Mouse (Mus musculus) MEL-GATA-1-ER (cell line): ENCODE data around the gene Gm20388.

Experiments
- DNase-seq: peaks from one replicate; pipeline ENCODE4 v3.0.0-alpha.2; 2012; ENCODE audit warnings: low read depth; ENCODE audit errors: extremely low read depth

Gm20388 gene

DNA sequence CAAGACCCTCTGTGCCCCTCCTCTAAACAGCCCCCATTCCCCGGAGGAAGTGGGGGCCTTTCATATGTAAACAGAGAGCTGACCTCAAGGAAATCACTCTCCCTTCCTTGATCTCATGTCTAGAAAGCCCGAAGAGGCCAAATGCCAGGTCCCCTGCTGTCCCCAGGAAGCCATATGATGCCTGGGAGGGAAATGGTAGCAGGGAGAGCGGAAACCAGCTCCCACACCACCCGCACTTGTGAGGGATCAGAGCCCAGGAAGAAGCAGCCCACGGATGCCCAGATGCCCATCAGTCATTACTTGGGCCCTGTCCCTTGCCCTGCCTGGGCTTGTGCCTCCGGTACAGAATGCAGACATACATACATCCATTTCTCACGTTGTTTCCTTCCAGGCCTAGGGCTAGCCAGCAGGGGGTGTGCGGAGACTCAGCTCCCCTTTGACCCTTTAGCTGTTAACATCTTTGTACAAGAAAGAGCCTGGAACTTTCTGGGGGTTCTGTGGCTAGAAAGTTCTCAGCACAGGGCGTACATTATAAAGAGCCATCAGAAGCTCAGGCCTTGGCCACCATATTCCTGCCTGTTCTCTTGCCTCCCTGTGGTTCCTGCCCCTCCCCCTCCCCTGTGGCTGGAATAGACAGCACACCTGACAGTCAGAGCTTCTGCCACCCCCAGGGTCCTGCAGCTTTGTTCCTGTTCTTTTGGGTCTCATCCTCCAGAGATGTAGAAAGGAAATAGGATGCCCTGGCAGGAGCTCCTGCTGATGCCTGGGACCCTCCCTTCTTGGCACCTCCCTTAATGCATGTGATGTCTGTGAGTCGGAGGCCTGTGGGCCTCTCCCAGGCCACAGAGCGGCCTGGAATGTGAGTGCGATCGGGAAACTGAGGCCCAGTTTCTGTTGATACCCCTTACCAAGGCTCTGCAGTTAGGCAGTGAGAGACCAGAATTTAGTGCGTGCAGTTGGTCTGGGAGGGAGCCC is 497.9 kb downstream of the Gm20388 start:
- DNase-seq, result no peak

DNA sequence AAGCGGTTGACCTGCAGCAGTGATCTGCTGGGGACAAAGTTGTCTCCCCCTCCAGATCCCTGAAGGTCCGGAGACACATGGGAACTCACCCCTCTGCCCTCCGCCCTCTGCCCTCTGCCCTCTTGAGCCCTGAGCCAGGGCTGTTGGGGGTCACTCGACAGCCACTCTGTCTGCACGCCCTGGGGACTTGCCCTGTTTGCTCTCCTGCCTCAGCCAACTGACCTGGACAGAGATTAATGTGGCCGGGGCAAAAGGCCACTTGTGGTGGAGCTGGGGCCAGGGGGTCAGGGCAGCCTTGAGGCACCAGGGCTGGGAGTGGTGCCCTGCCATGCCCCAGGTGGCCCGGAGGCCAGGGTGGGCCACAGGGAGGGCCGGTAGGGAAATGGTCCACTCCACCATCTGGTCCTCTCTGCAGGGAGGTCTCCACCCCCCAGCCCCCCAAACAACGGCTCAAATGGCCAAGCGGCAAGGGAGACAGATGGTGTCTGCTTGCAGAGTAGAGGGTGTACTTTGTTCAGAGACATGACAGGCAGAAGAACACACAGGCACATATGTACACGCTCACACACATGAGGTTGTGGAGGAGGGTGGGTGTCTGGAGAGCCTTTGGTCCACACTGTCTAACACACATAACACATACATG is 498.9 kb downstream of the Gm20388 start:
- DNase-seq, result no peak

DNA sequence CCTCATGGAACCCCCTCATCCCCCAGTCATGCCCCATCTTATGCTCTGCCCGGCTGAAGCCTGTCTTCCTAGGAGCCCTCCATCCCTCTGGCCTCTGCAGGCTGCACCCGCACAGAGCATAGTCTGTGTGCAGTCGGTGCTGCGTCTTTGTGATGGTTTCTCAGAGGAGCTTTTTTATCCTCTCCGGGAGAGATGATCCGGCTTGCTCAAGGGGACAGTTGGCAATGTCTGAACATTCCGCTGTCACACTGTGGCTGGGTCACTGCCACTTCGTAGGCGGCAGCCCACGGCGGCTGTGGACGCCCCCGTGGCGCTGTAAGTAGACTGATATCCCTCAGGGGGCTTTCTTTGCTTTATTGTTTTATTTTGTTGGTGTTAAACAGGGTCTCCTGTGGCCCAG is 500.4 kb downstream of the Gm20388 start:
- DNase-seq, result no peak

DNA sequence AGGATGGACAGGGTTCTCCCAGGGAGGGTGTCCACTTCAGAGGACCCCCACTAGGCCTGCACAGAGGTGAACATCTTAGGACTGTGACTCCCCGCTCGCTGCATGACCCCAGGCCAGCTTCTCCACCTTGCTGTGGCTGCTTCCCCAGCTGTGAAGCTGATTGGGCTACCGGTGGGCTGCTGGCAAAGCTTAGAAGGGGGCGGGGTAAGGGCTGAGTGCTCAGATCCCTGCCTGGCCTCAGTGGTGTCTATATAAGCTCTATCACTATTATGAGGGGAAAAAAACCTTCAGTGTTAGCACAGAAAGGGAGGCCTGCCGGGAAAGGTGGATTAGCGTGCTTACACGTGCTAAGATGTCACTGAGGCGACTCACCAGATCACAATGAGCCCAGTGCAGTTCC is 501.2 kb downstream of the Gm20388 start:
- DNase-seq, result no peak

DNA sequence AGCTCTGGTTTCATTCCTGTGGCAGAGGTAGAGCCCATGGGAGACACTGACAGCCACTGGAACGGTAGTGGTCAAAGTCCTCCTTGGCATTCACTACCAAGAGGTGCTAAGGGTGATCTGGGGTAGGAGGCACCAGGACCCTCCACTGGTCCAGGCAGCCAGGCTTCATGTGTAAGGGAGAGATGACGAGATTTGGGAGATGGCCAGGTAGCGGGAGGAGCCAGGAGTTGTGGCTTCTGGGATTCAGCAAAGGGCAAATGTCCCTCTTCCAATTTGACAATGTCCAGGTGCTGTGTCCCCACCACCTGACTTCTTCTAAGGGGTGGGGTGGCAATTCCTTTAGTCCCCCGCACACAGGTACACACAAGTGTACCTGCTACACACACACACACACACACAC is 501.7 kb downstream of the Gm20388 start:
- no peak for DNase-seq

DNA sequence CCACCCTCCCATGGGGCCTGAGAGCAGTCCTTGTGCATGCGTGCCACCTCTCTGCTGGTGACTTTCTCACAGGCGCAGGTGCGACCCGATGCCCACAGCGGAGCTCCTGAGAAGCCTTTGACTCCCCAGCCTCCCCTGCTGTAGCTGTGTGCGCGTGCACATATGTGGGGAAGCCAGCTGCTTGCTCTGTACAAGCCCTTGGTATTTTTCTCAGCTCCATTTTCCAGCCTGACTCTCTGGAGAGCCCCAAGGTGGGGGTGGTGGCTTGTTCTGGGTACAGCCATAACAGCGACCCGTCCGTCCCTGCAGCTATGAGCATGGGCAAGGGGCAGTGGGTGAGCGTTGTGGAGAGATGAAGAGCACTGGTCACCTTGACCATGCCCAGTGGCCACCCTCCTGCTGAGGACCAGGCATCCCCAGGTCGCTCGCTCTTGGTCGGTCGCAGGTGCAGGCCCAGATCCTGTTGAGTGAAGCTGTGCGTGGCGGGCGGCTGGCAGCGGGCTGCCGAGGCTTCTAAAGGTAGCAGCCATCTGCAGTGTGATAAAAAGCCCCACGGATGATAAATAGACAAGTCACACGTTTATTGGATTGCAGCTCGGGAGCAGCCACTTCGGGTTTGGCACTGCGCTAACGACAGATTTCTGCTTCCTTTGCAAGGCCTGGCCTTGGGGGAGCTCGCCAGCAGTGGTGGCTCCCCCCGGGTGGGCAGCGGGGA is 502.4 kb downstream of the Gm20388 start:
- no peak for DNase-seq

DNA sequence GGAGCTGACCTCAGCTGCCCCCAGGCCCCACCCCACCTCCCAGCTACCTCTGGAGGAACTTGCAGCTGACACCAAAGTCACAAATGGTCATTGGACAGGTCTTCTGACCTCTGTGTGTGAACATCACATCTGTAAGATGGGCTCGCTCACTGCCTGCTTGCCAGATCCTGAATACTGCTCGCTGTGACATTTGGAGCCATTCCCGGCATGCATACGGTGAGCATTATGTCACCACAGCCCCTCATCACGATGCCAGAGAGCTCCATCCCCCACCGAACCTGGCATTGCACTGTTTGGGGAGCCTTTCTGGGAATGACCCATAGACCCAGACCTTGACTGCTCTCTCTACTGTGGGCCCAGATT is 503.0 kb downstream of the Gm20388 start:
- DNase-seq, result no peak

DNA sequence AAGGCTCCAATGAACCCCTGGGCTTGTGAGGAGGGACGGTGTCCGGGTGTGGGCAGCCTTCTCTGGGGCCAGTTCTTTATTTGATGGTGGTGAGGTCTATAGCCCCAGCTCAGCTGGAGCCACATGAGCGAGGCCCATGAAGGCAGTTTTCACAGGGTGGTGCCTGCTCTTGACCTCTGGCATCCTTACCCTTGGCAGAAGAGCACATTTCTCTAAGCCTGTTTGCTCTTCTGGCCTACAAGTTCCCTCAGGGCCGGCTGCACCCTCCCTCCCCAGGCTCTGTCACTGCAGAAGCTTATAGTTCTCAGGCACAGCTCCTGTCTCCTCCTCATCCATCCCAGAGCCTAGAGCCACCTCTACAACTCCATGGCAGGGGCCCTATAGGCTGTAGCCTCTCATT is 503.6 kb downstream of the Gm20388 start:
- DNase-seq, result no peak

DNA sequence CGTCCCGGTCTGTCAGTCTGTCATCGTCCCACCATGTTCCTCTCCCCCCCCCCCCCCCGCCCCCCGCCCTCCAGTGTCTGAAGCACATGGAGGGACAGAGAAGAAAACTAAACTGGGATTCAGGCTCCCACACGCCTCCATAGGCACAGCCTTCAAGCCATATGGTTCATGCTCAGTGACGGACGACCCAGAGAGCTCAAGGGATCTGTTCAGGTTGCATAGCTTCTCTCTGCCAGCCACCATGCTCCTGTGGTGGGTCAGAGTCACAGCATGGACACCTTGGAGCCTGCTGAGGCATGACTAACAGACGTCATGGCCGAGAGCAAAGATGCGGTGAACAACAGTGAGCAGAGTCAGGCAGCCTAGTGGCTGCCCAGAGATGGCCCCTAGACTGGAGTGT is 504.8 kb downstream of the Gm20388 start:
- DNase-seq, result no peak

DNA sequence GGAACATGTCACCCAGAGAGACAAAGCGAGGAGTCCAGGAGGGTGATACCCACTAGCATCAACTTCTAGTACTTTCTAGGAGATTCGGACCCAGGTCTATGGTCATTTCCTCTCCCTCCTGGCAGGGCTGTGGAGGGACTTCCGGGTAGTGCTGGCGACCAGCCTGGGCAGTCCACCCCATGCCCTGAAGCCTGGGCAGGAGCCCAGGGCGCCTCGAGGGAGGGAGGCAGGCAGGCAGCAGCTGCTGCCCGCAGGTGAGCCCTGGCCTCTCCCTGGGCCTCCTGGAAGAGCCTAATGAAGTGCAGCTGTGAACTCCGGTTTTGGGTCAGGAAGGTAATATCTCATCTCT is 505.5 kb downstream of the Gm20388 start:
- DNase-seq, result no peak

DNA sequence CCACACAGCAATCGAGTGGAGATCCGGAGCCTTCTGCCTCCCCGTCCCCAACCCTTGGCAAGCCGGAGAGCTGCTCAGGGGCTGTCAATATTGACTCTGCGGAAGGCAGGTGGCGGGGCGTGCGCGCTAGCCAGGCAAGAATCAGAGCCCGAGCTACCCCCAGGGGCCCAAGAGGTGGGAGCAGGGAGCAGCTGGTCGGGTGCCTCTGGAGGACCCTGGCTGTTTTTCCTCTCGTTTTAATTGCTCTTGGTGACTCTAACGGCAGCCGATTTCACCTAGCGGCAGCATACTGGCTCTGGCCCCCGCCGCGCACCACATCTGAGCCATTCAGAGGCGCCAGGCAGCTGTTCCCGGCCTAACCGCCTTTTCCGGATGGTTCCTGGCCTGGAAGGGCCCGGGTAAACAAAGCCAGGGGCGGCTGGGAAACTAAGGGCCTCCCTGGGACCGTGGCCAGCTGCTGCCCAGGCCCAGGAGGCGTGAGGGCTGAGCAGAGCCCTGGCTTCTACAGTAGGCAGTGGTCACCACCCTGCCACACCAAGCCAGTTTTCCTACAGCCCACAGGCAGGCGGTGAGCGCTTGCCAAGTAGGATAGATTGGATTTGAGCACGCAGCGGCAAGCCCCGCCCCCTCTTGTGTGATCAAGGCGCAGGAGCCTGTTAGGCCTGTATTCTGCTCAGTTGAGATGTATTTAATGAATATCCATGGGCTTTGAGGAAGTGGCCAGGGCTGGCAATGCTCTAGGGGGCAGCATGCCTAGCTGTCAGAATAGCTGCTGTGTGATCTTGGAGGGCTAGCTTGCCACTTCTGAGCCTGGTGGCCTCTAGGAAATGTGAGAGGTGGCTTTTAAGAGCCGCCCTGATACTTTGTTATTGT is 506.1 kb downstream of the Gm20388 start:
- peak; percentile 60 for DNase-seq

DNA sequence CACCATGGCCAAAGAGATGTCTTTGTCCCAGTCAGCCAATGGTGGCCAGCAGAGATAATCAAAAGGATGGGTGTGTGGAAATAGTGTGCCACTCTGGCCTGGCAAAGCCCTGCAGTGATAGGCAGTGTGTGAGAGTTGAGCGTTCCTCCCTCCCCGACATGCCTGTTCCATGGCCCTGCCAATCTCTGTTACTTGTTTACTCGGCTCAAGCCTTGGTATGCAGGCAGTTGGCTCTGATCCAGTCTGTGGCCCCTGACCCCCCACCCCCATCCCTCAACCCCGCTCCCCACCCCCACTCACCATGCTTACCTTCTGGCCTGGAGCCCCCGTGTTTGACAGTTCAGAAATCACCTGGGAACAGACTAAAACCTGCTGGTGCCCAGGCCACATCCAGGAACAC is 507.5 kb downstream of the Gm20388 start:
- DNase-seq, result no peak

DNA sequence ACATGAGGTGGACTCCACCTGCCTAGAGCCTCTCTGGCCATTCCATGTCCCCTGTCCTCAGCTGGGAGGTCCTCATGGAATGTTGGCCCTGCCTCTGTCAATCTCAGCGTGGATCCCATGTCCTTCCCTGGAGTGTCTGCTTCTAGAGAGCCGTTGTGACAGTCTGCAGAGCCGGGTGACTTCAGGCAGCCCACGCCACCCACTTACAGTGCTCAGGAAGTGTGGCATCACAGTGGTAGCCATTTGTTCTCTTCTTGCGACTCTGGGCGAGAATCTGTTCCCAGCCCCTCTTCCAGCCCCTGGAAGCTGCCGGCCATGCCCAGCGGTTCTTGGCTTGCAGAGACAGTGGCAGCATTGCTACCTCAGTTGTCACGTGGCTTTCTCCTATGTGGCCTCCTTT is 509.0 kb downstream of the Gm20388 start:
- DNase-seq, result no peak

DNA sequence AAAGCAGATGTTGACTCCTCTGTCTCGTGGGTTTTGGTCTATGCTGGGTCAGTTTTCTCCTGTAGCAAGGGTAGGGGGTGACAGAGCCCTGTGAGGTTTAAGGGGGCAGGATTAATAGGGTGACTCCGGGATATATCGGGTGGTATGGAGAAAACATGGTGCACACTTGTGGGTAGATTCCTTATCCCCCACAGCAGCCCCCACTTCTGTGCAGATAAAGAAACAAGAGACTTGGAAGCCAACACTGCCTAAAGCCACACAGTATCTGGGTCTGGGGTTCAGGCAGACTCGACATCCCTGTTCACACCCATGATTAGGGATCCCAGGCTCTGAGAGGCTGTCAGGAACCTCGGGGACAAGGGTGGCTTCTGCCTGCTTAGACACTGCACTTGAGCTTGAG is 509.6 kb downstream of the Gm20388 start:
- DNase-seq, result no peak

DNA sequence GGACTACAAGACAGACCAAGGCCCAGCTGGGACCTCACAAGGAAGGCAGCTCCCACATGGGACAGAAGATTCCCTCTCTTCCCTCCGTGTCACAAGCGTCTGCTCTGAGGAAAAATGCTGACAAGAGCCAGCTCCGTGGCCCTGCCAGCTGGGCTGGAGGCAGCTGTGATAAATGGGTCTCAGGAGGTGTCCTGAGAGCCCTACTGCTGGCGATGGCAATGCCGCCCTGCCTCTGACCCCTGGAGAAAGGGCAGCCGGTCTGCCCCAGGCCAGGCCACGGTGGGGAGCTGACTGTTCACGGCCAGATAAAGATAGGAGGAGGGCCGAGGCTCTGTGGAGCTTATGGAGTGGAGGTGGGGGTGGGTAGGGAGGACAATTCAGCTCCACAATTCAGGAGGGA is 511.0 kb downstream of the Gm20388 start:
- no peak for DNase-seq

DNA sequence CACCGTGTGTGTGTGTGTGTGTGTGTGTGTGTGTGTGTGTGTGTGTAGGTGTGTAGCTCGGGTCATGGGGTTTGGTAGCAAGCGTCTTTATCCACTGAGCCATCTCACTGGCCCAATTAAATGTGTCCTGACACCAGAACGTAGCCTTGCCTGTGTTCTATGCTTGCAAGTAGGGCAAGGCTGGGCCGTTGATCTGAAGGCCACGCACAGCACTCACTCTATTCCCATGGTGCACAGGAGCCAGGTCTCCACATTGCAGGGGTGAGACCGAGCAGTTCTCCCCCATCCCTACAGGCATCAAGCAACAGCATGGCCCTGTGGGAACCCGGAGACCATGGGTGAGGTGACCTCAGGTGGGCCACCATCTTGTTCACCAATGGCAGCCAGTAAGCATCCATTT is 511.6 kb downstream of the Gm20388 start:
- DNase-seq, result no peak

DNA sequence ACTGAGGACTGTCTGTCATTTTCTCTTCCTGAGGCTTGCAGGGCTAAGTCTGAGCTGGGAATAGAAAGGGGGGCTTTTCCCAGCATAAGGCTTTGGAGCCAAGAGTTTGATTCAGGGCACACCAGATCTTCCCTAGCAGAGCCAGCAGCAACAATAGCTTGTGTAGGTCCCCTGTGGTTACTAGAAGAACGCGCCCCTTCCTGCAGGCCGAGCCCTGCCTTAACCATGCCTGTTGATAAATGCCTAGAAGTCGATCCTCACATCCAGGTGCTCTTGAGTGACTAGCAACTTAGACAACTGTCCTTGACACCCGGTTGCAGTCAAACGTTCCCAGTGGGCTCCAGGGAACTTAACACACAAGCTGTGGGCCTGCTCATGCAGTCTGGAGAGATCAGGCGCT is 512.9 kb downstream of the Gm20388 start:
- no peak for DNase-seq

DNA sequence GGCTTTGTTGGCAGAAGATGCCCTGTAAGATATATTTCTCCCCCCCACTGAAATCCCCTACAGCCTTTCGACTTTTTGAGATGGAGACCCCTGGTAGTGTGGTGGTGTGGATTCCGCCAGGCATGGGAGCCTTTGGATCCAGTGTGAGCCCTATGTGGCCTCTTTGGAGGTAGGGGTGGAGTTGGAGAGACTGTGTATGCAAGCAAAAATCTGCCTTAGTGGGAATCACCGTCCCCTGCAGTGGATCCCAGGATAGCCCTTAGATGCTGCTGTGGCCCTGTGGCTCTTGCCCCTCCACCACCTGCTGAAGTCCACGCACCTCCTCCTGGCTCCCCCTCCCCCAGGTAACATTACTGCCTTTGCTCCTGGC is 514.2 kb downstream of the Gm20388 start:
- DNase-seq, result no peak

DNA sequence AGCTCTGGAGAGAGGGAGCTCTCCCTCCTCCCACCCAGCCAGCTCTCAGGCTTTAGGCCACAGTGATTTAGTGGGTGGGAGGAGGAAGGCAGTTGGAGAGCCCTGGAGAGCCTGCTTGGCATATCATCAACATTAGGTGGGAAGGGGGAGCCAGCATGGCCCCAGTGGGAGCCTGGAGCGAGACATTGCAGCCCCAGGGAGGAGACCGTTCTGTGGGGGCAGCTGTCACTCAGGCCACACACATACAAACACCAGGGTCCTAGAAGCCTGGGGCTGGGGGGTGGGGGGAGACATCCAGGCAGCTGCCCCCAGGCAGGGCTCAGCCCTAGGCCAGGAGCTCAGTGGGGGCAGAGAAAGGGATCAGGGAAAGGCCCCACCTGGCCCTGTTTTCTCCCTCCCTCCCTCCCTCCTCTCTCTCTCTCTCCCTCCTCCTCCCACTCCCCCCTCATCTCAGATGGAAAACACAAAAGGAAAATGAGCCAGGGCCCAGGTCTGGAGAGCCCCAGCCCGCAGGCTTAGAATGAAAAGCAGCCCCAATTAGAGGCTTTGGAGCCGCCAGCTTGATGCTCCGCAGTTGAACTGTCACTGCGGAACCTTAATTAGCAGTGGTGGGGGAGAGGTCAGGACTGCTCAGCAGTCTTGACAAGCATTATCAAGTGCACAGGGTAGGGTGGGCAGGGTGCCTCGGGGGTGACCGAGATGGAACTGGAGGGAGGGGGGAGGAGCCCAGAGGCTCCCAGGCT is 514.7 kb downstream of the Gm20388 start:
- no peak for DNase-seq

DNA sequence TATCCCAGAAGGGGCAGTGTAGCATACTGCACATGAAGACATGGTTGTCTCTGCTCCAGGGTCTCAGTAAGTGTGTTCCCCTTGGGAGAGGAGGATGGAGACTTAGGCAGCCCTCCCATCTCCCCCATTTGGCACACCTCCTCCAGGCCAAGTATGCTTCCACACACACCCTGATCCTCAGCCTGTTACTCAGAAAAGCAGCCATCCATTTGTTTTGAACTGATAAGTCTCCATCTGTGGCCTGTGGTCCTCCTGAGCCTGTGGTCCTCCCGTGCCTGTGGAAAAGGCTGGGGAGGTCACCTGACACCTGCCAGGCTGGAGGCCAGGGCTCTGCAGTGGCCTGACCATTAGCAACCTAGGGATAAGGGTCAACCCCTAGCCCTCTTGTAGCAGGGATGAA is 515.5 kb downstream of the Gm20388 start:
- no peak for DNase-seq
